Mouse (Mus musculus): ENCODE results near the gene Zfp715.

DNA sequence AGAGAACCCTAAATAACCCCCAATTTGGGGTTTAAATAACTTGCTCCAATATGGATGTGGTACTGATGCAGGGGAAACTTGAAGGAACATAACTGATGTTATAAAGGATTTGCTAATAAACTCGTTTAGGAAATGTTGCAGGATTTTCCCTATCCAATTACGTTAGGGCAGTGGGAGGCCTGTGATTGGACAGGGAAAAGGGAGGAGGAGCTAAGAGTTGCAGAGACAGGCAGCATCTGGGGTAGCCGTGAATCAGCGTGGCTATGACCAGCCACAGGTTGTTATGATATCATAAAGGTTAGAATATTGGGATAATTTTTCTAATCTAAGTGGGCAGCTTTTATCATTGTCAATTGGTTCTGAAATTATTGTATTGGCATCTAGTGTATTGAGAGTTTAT is 15.0 kb upstream of the Zfp715 start:
- TF ChIP-seq EP300 (IDR thresholded peaks at IDR 0.05; ENCODE audit: low read depth) (no peak), CTCF (IDR thresholded peaks at IDR 0.05; ENCODE audit: low read depth) (no peak)

Data from liver, postnatal 0 days (tissue).